Comparison of ENCODE assay signal across 22 mouse cellular contexts in genomic region chr5:114360968-114361367, GRCm38 (mm10). TPM values are rescaled to one million over a fixed set of nuclear protein-coding genes. Genes with fewer than 3 reads are reported as not detected.
A peak's percentile ranks its signal among the peaks of the same experiment; 100 is the strongest.
DNase-seq lines count a peak whose midpoint lies in the region; ATAC-seq lines count a peak whose summit lies in the region.
"Had no signal": no experiment of that assay in that cellular context is flagged by ENCODE, and none has a peak within 500 bp of the region (broad histone marks: within the 10 kb centered on the region; RNA-seq: fewer than 3 reads in every experiment).

No protein-coding gene starts in this region.

- H3K9ac ChIP-seq in forebrain, embryonic 11.5 days (ENCODE audit: low read length): no peak overlapping the region
- H3K9ac ChIP-seq: embryonic facial prominence, embryonic 12.5 days; embryonic facial prominence, embryonic 15.5 days; forebrain, embryonic 12.5 days; forebrain, embryonic 15.5 days; hindbrain, embryonic 12.5 days; hindbrain, embryonic 15.5 days had no signal

- WGBS in forebrain, embryonic 11.5 days: 86% methylated on average over 15 of the region's 15 CpGs

- no peak overlapping the region for H3K4me3 ChIP-seq in forebrain, embryonic 11.5 days (ENCODE audit: low read depth, low read length)
- H3K4me3 ChIP-seq: embryonic facial prominence, embryonic 12.5 days; embryonic facial prominence, embryonic 15.5 days; forebrain, embryonic 12.5 days; forebrain, embryonic 15.5 days; hindbrain, embryonic 12.5 days; hindbrain, embryonic 15.5 days had no signal

- no peak overlapping the region for H3K4me2 ChIP-seq in forebrain, embryonic 11.5 days (ENCODE audit: low read depth, low read length, severe bottlenecking)
- H3K4me2 ChIP-seq: embryonic facial prominence, embryonic 12.5 days; embryonic facial prominence, embryonic 15.5 days; forebrain, embryonic 12.5 days; forebrain, embryonic 15.5 days; heart, embryonic 11.5 days; hindbrain, embryonic 12.5 days; hindbrain, embryonic 15.5 days had no signal

- no peaks in the 10 kb centered on the region for H3K9me3 ChIP-seq in forebrain, embryonic 11.5 days (ENCODE audit: control insufficient read depth, low read length)
- H3K9me3 ChIP-seq: embryonic facial prominence, embryonic 12.5 days; embryonic facial prominence, embryonic 15.5 days; forebrain, embryonic 12.5 days; forebrain, embryonic 15.5 days; G1E; hindbrain, embryonic 12.5 days; hindbrain, embryonic 15.5 days had no signal

- intact Hi-C loops in heart, postnatal 36 days (cut with DNase I): no loop called here

- peaks cover 3% of the 10 kb centered on the region; the same call in 1 of the 2 replicates for H3K4me1 ChIP-seq in forebrain, embryonic 11.5 days (replicated peaks; ENCODE audit: control insufficient read depth, insufficient read depth, low read length)

- H3K27me3 ChIP-seq in forebrain, embryonic 11.5 days (ENCODE audit: control insufficient read depth, insufficient read depth, low read length): no peaks in the 10 kb centered on the region
- H3K27me3 ChIP-seq: CH12.LX; embryonic facial prominence, embryonic 12.5 days; embryonic facial prominence, embryonic 15.5 days; forebrain, embryonic 12.5 days; forebrain, embryonic 15.5 days; hindbrain, embryonic 12.5 days; hindbrain, embryonic 15.5 days had no signal

- no peak overlapping the region for H3K27ac ChIP-seq in forebrain, embryonic 11.5 days (ENCODE audit: low read depth, low read length)
- H3K27ac ChIP-seq: embryonic facial prominence, embryonic 12.5 days; embryonic facial prominence, embryonic 15.5 days; forebrain, embryonic 12.5 days; forebrain, embryonic 15.5 days; hindbrain, embryonic 12.5 days; hindbrain, embryonic 15.5 days had no signal

- ATAC-seq in megakaryocyte, adult 5-6 weeks (ENCODE audit: poor library complexity, severe bottlenecking): peak; percentile 75
- peak; percentile 68 for ATAC-seq in neutrophil, adult 5-6 weeks (ENCODE audit: extremely low read depth, insufficient number of reproducible peaks, low FRiP score, poor library complexity, severe bottlenecking)
- no peak for ATAC-seq in forebrain, embryonic 11.5 days (replicated peaks; ENCODE audit: low FRiP score)
- ATAC-seq: forebrain, embryonic 15.5 days had no signal

- H3K36me3 ChIP-seq in forebrain, embryonic 11.5 days (ENCODE audit: control insufficient read depth, insufficient read depth, low read length): peaks cover 4% of the 10 kb centered on the region

- DNase-seq in heart, adult 11 months: peak; percentile 85
- no peak for DNase-seq in heart, postnatal 36 days
- DNase-seq in kidney, postnatal 14 days: no peak
- DNase-seq in forebrain, embryonic 11.5 days (ENCODE audit: low spot score): no peak
- no peak for DNase-seq in MN1 (ENCODE audit: low spot score)
- DNase-seq: adrenal gland, adult 2 months; adrenal gland, postnatal 25 days; cerebellum, adult 11-12 months; cerebellum, adult 8-10 months; cerebellum, postnatal 14 days; gastrocnemius, postnatal 25 days had no signal

RNA-seq across cellular contexts. Expression of gene Kctd10, which starts 19.3 kb away (rescaled TPM):
- 10 to 100 TPM; 49.4 to 51.4 TPM for total RNA-seq in heart, postnatal 36 days (2021)
- 30.2 and 32.5 TPM in 2 replicates for total RNA-seq in megakaryocyte, adult 5-6 weeks (2015)
- 89.8 and 106 TPM in 2 replicates for total RNA-seq in megakaryocyte, adult 5-6 weeks (2017)
- total RNA-seq in neutrophil, adult 5-6 weeks (2017): 79.2 and 88.8 TPM in 2 replicates
- polyA plus RNA-seq in forebrain, embryonic 11.5 days (2014; fragmentation: Nextera tagmentation; extraction: Ambion mirVana): 86.4 and 93.3 TPM in 2 replicates

RNA-seq across cellular contexts. Expression of gene Ube3b, which starts 19.4 kb away (rescaled TPM):
- total RNA-seq in heart, postnatal 36 days (2021): 10 to 100 TPM; 82.8 to 96.4 TPM
- 23.7 and 27.3 TPM in 2 replicates for total RNA-seq in megakaryocyte, adult 5-6 weeks (2015)
- total RNA-seq in megakaryocyte, adult 5-6 weeks (2017): 17.5 and 19.3 TPM in 2 replicates
- 31.7 and 32.2 TPM in 2 replicates for total RNA-seq in neutrophil, adult 5-6 weeks (2017)
- polyA plus RNA-seq in forebrain, embryonic 11.5 days (2014; fragmentation: Nextera tagmentation; extraction: Ambion mirVana): 52.9 and 59.6 TPM in 2 replicates
